Mouse (Mus musculus) mature B cell (primary cell): ENCODE data around the gene 9330159F19Rik.

ENCODE experiments used
- in situ Hi-C: fragments of 300-500 bp; cut with MboI; formaldehyde crosslinking; loops from 2 replicates; pipeline ENCODE4 v1.14.3; 2019

9330159F19Rik gene

GRCm38 (mm10) chr10:29211453-29211852 lies at the start of gene 9330159F19Rik:
Gene 9330159F19Rik, plus strand, starts transcription at chr10:29211606.
- in situ Hi-C loops = no loop called here

- in situ Hi-C loops = no loop called here
Measured at GRCm38 (mm10) chr10:29161664-29162063, 49.7 kb upstream of the 9330159F19Rik start.

GRCm38 (mm10) chr10:29173778-29174177 lies 37.6 kb upstream of the 9330159F19Rik start:
- in situ Hi-C loops = no loop called here

GRCm38 (mm10) chr10:29175656-29176055 lies 35.8 kb upstream of the 9330159F19Rik start:
- in situ Hi-C loops = no loop called here

GRCm38 (mm10) chr10:29176881-29177280 lies 34.5 kb upstream of the 9330159F19Rik start:
- in situ Hi-C loops = no loop called here

- in situ Hi-C loops = no loop called here
Measured at GRCm38 (mm10) chr10:29178003-29178402, 33.4 kb upstream of the 9330159F19Rik start.

GRCm38 (mm10) chr10:29180210-29180609 lies 31.2 kb upstream of the 9330159F19Rik start:
- in situ Hi-C loops = no loop called here

GRCm38 (mm10) chr10:29181046-29181445 lies 30.4 kb upstream of the 9330159F19Rik start:
- in situ Hi-C loops = no loop called here

- in situ Hi-C loops = no loop called here
Measured at GRCm38 (mm10) chr10:29193769-29194168, 17.6 kb upstream of the 9330159F19Rik start.

- in situ Hi-C loops = no loop called here
Measured at GRCm38 (mm10) chr10:29196811-29197210, 14.6 kb upstream of the 9330159F19Rik start.

GRCm38 (mm10) chr10:29198642-29199041 lies 12.8 kb upstream of the 9330159F19Rik start, which contains the start of gene Gm49353:
Gene Gm49353, plus strand, starts transcription at chr10:29198954.
- in situ Hi-C loops = no loop called here

- in situ Hi-C loops = no loop called here
Measured at GRCm38 (mm10) chr10:29199835-29200234, 11.6 kb upstream of the 9330159F19Rik start.

GRCm38 (mm10) chr10:29200609-29201008 lies 10.8 kb upstream of the 9330159F19Rik start:
- in situ Hi-C loops = no loop called here

GRCm38 (mm10) chr10:29206730-29207129 lies 4.7 kb upstream of the 9330159F19Rik start:
- in situ Hi-C loops = no loop called here

GRCm38 (mm10) chr10:29208735-29209134 lies 2.7 kb upstream of the 9330159F19Rik start:
- in situ Hi-C loops = no loop called here

- in situ Hi-C loops = no loop called here
Measured at GRCm38 (mm10) chr10:29213534-29214100, 2.2 kb downstream of the 9330159F19Rik start.

GRCm38 (mm10) chr10:29216957-29217356 lies 5.6 kb downstream of the 9330159F19Rik start:
- in situ Hi-C loops = no loop called here

GRCm38 (mm10) chr10:29217451-29217850 lies 6.0 kb downstream of the 9330159F19Rik start:
- in situ Hi-C loops = no loop called here

GRCm38 (mm10) chr10:29225329-29225728 lies 13.9 kb downstream of the 9330159F19Rik start:
- in situ Hi-C loops = no loop called here

GRCm38 (mm10) chr10:29231208-29231607 lies 19.8 kb downstream of the 9330159F19Rik start:
- in situ Hi-C loops = no loop called here
